Mouse (Mus musculus): ENCODE measurements around the gene Eloa.

GRCm38 (mm10) chr4:136010586-136010985 is 11.0 kb downstream of the Eloa start:
- no peak for TF ChIP-seq CTCF (IDR thresholded peaks at IDR 0.05; ENCODE audit: extremely low read depth, insufficient read depth, low read length)
- no peak for TF ChIP-seq POLR2A (IDR thresholded peaks at IDR 0.05; ENCODE audit: extremely low read depth, insufficient read depth, low read length)
